Mouse (Mus musculus): ENCODE data around the gene Ndufa10. TPM values are rescaled to one million over a fixed set of nuclear protein-coding genes. Genes with fewer than 3 reads are reported as not detected.

Gene Ndufa10
- total and polyA plus RNA-seq, 2 experiments from 2014 or later = 168 to 329 TPM

DNA sequence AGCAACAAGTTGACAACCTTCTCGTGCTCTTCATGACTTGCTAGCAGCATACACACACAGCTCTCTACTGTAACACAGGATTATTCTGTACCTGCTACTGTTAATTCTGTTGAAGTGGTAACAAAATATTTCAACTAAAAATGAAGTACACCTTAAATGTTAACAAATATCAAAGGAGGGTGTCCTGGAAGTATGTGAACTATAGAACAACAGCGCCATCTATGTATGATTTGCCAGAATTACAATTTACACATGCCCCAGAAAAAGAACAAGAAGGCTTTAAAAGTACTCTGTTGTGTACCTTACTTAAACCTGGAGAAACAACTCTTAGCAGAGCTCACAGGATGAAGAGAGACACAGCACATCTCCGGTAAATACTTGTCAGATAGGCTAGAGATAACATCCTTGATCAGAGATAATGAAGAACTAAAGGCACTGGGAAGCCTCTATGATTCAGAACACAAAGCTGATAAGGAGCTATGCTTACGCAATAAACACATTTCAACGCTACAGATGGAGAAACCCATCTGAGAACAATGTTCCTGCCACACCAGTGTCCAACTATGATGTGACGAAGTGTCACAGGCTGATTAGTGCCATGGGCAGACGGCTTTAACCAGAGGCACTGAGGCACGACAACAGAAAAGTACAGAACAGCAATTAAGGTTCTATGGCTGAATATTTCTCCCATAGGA lies 19.8 kb downstream of the Ndufa10 start:
- no peaks in the 10 kb centered on the region for H3K4me1 ChIP-seq (ENCODE audit: insufficient read depth, low read length)
- no peak for ATAC-seq (ENCODE audit: low FRiP score)
- H3K27ac ChIP-seq (ENCODE audit: low read depth, low read length) = no peak overlapping the region
- DNase-seq (ENCODE audit: low spot score) = peak; percentile 53
- no peaks in the 10 kb centered on the region for H3K27me3 ChIP-seq (ENCODE audit: insufficient read depth, low read length)
- no peaks in the 10 kb centered on the region for H3K9me3 ChIP-seq (ENCODE audit: low read length)
- peaks cover 57% of the 10 kb centered on the region for H3K36me3 ChIP-seq (ENCODE audit: insufficient read depth, low read length)
- WGBS = 76% methylated on average over 8 of the region's 8 CpGs
- no peak overlapping the region for H3K4me2 ChIP-seq (ENCODE audit: low read depth, low read length, poor library complexity, severe bottlenecking)
- no peak overlapping the region for H3K9ac ChIP-seq (replicated peaks; ENCODE audit: low read length, poor library complexity, severe bottlenecking)
- no peak overlapping the region for H3K4me3 ChIP-seq (ENCODE audit: low read depth, low read length)
- TF ChIP-seq CTCF (IDR thresholded peaks at IDR 0.05) = peak; percentile 84

DNA sequence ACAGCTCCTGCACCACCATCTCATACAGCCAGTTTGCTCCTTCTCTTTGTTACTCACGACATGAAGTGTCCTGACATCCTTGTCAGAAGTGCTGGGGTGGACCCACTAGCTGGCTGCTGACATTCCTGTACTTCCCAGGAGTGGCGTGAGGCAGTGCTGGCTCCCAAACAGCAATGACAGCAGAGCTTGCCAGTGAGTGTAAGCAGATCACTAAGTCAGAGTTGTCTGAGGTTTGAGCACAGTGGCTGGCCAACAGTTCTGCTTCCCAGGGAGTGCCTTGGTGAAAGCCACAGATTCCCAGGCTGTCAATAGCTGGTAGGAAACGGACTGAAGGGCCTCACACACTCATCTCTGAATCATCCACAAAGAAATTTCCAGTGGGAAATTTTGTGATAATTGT lies 25.4 kb downstream of the Ndufa10 start:
- no peak for TF ChIP-seq CTCF (IDR thresholded peaks at IDR 0.05)
- H3K4me2 ChIP-seq (ENCODE audit: low read depth, low read length, poor library complexity, severe bottlenecking) = no peak overlapping the region
- no peaks in the 10 kb centered on the region for H3K4me1 ChIP-seq (ENCODE audit: insufficient read depth, low read length)
- DNase-seq (ENCODE audit: low spot score) = no peak
- H3K9ac ChIP-seq (replicated peaks; ENCODE audit: low read length, poor library complexity, severe bottlenecking) = no peak overlapping the region
- WGBS = 85% methylated on average over 3 of the region's 3 CpGs
- H3K27me3 ChIP-seq (ENCODE audit: insufficient read depth, low read length) = no peaks in the 10 kb centered on the region
- no peak overlapping the region for H3K27ac ChIP-seq (ENCODE audit: low read depth, low read length)
- ATAC-seq (ENCODE audit: low FRiP score) = no peak
- H3K4me3 ChIP-seq (ENCODE audit: low read depth, low read length) = no peak overlapping the region
- no peaks in the 10 kb centered on the region for H3K9me3 ChIP-seq (ENCODE audit: low read length)
- peaks cover 63% of the 10 kb centered on the region for H3K36me3 ChIP-seq (ENCODE audit: insufficient read depth, low read length)

DNA sequence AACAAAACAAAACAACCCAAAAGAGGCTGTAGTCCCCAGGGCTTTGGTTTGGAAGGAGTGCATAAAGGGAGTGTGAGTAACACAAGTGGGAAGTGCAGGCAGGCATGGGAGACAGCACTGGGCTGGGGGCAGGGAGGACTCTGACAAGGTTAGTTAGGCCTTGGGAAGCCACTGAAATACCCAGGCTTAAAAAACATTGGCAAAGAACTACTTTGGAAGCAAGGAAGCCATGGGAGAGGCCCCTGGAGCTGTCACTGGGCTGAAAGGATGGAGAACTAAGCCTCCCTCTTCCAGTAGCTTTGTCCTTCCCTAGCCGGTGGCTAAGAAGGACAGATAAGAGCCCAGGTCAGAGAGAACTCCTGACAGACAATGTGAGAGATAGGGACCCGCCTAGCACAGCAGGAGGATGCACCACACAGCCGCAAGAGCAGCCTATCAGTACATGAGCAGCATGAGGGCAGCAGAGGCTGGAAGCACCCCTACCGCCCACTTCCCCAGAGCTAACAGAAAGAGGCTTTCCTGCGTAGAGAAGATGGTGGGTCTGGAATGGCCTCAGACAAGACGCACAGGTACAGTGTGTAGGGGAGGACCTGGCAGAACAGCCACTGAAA lies 32.1 kb downstream of the Ndufa10 start:
- H3K4me3 ChIP-seq (ENCODE audit: low read depth, low read length) = no peak overlapping the region
- no peak overlapping the region for H3K9ac ChIP-seq (replicated peaks; ENCODE audit: low read length, poor library complexity, severe bottlenecking)
- no peak overlapping the region for H3K27ac ChIP-seq (ENCODE audit: low read depth, low read length)
- no peaks in the 10 kb centered on the region for H3K4me1 ChIP-seq (ENCODE audit: insufficient read depth, low read length)
- no peak overlapping the region for H3K4me2 ChIP-seq (ENCODE audit: low read depth, low read length, poor library complexity, severe bottlenecking)
- H3K36me3 ChIP-seq (ENCODE audit: insufficient read depth, low read length) = peaks cover 48% of the 10 kb centered on the region
- 67% methylated on average over 6 of the region's 6 CpGs for WGBS
- TF ChIP-seq CTCF (IDR thresholded peaks at IDR 0.05) = no peak
- ATAC-seq (ENCODE audit: low FRiP score) (no peak), DNase-seq (ENCODE audit: low spot score) (no peak)
- no peaks in the 10 kb centered on the region for H3K27me3 ChIP-seq (ENCODE audit: insufficient read depth, low read length)
- H3K9me3 ChIP-seq (ENCODE audit: low read length) = no peaks in the 10 kb centered on the region

DNA sequence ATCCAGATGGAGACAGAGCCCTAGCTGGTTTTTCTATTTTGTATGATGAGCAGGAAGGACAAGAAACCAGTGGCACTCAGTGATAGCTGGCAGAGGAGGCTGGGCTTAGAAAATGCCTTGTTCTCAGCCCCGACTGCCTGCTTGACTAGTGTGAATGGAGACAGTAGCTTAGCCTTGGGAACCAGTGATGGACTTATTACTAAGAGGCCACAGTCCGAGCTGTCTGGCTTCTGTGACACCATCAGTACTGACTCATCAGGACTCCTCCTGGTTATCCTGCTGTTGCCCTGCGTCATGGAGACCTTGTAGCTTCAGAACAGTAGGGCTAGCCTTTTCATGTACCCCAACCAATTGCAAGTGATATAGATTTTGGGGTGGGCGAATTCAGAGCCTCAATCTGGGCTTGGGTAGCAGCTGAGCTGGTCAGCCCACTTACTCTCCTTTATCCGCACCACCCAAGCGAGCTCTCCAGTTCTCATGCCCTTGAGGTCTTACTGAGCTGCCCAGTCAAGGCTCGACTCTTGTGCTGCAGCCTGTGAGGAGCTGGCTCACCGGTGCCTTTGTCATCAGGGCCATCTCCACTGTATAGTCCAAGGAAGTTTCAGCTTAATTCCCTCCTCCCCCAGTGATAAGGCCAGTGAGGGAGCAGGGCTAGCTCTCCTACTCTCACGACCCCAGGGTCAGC lies 33.5 kb downstream of the Ndufa10 start:
- Histone ChIP-seq H3K9me3 (ENCODE audit: low read length) (no peaks in the 10 kb centered on the region), H3K9ac (replicated peaks; ENCODE audit: low read length, poor library complexity, severe bottlenecking) (no peak overlapping the region), H3K4me3 (ENCODE audit: low read depth, low read length) (no peak overlapping the region), H3K27ac (ENCODE audit: low read depth, low read length) (no peak overlapping the region), H3K36me3 (ENCODE audit: insufficient read depth, low read length) (peaks cover 41% of the 10 kb centered on the region), H3K4me2 (ENCODE audit: low read depth, low read length, poor library complexity, severe bottlenecking) (no peak overlapping the region), H3K27me3 (ENCODE audit: insufficient read depth, low read length) (no peaks in the 10 kb centered on the region), H3K4me1 (ENCODE audit: insufficient read depth, low read length) (no peaks in the 10 kb centered on the region)
- ATAC-seq (ENCODE audit: low FRiP score) (no peak), DNase-seq (ENCODE audit: low spot score) (no peak)
- TF ChIP-seq CTCF (IDR thresholded peaks at IDR 0.05) = no peak
- WGBS = 93% methylated on average over 9 of the region's 9 CpGs

DNA sequence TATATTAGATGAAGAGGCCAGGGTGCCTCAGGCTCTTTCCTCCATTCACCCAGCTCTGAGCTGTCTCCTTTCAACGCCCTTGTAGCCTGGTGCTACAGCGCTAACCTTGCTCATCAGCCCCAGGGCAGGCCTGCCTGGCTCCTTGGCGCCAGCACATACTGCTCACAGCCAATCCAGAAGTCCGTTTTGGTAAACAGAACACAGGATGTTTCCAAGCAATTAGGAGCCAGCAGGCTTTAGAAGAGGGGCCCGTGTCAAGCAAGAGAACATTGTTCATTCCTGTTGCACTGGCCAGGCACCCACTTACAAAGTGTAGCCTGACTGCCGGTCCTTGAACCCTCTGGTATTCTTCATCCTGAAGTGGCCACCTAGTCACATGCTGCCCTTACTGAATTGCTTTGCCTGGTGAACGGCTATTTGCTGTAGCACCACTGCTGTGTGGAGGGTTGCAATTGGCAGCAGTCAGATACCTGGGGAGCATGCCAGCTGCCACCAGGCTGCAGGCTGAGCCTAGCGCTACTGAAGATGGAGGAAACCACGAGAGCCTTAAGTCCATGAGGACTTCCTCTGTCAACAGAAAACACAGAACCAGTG lies 35.9 kb downstream of the Ndufa10 start:
- peak; percentile 76 for DNase-seq (ENCODE audit: low spot score)
- peak; percentile 69; the same call in 1 of the 2 replicates for ATAC-seq (ENCODE audit: low FRiP score)
- Histone ChIP-seq H3K4me3 (ENCODE audit: low read depth, low read length) (no peak overlapping the region), H3K27ac (ENCODE audit: low read depth, low read length) (no peak overlapping the region), H3K4me2 (ENCODE audit: low read depth, low read length, poor library complexity, severe bottlenecking) (no peak overlapping the region), H3K4me1 (ENCODE audit: insufficient read depth, low read length) (no peaks in the 10 kb centered on the region), H3K9ac (replicated peaks; ENCODE audit: low read length, poor library complexity, severe bottlenecking) (no peak overlapping the region), H3K9me3 (ENCODE audit: low read length) (no peaks in the 10 kb centered on the region), H3K36me3 (ENCODE audit: insufficient read depth, low read length) (peaks cover 30% of the 10 kb centered on the region), H3K27me3 (ENCODE audit: insufficient read depth, low read length) (no peaks in the 10 kb centered on the region)
- no peak; the same call in 1 of the 2 replicates for TF ChIP-seq CTCF (IDR thresholded peaks at IDR 0.05)
- WGBS = 38% methylated on average over 9 of the region's 9 CpGs

All from midbrain, postnatal 0 days (tissue).